Mouse (Mus musculus) lung, adult 2 months (tissue): ENCODE results near the gene Nxpe2. TPM values are rescaled to one million over a fixed set of nuclear protein-coding genes. Genes with fewer than 3 reads are reported as not detected.

ENCODE experiments used
- DNase-seq: peaks from one replicate; pipeline ENCODE4 v3.0.0; 2022
- H3K4me1 ChIP-seq: fragments of 200-500 bp; 2 replicates; pipeline ENCODE4 v1.6.1; 2011; ENCODE audit warnings: low read length; ENCODE audit not compliant: control insufficient read depth, insufficient read depth
- H3K4me3 ChIP-seq: fragments of 200-500 bp; replicated peaks from 2 replicates; pipeline ENCODE3; 2011; ENCODE audit warnings: low read depth, mild to moderate bottlenecking, control low read depth, low read length; ENCODE audit errors: extremely low read depth
- CTCF ChIP-seq: fragments of 200-500 bp; IDR thresholded peaks from 2 replicates; pipeline ENCODE4 v1.5.1; 2011; ENCODE audit warnings: mild to moderate bottlenecking, low read length, control low read depth; ENCODE audit not compliant: insufficient read depth
- POLR2A ChIP-seq: fragments of 200-500 bp; IDR thresholded peaks from 2 replicates; pipeline ENCODE4 v1.6.1; 2011; ENCODE audit warnings: low read depth, mild to moderate bottlenecking, control low read depth, low read length, borderline replicate concordance; ENCODE audit errors: extremely low read depth
- WGBS: fragments of 180-500 bp; shearing (Covaris S2); methylation state at CpG from one replicate; pipeline ENCODE4 v1.1.7; 2018; 5-methylcytosine and 5-hydroxymethylcytosine counted together
- polyA plus RNA-seq: library from polyadenylated mRNA; depleted of rRNA; stranded (reverse); fragments of >200 nt; gene quantifications from 2 replicates; pipeline ENCODE4 v1.2.3, GENCODE M21; 2012

Nxpe2 gene
- polyA plus RNA-seq, 1 experiment: 3.1 TPM

GRCm38 (mm10) chr9:48354793-48355192 is 1.5 kb upstream of the Nxpe2 start:
- DNase-seq: peak; percentile 68
- WGBS: 21% methylated on average over 3 of the region's 3 CpGs
- TF ChIP-seq CTCF (peak; percentile 98), POLR2A (no peak)
- Histone ChIP-seq H3K4me3 (no peak overlapping the region), H3K4me1 (peaks cover 9% of the 10 kb centered on the region)

DNA sequence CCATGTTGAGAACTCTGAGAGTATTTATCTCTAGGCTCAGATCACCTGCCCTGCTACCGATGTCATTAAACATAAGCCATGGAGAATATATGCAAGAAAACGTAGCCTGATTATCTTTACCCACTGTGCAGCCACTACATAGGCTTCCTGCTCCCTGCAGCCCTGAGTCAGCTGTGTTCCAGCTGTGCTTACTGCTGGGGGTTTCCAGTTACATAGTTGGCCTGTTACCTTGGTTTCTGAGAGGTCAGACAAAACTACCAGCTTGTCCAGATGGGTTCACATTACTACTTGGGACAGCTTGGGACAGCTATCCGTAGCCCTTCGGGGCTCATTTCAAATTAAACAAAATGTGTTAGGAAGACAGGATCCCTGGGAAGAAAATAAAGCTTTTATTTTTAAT is 868 bp upstream of the Nxpe2 start:
- Histone ChIP-seq H3K4me3 (no peak overlapping the region), H3K4me1 (peaks cover 9% of the 10 kb centered on the region)
- TF ChIP-seq CTCF: no peak
- TF ChIP-seq POLR2A: no peak
- no peak for DNase-seq
- 69% methylated on average over 4 of the region's 4 CpGs for WGBS

DNA sequence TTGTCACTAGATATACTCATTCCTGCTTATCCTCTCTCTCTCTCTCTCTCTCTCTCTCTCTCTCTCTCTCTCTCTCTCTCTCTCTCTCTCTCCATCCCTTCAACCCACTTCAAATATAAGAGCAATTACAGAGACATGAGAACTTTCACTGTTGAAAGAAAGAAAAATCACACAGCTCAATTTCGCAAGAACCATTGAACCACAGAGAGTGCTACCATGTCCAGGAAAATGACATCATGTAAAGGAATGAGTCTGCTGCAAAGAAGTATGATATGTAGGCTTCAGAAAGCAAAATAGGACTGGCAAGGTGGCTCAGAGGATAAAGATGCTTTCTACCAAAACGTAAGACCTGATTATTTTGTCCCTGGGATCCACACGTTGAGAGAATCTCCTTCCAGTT is 7.4 kb downstream of the Nxpe2 start:
- H3K4me3 ChIP-seq: no peak overlapping the region
- DNase-seq: no peak
- no peak for TF ChIP-seq POLR2A
- no peak for TF ChIP-seq CTCF
- WGBS: 78% methylated on average over 3 of the region's 3 CpGs
- H3K4me1 ChIP-seq: peaks cover 7% of the 10 kb centered on the region

- no peak for DNase-seq
- no peak overlapping the region for H3K4me3 ChIP-seq
- TF ChIP-seq POLR2A (no peak), CTCF (no peak)
- 63% methylated on average over 9 of the region's 9 CpGs for WGBS
- peaks cover 5% of the 10 kb centered on the region for H3K4me1 ChIP-seq
These were observed 7.8 kb downstream of the Nxpe2 start for GRCm38 (mm10) chr9:48345456-48345855.

GRCm38 (mm10) chr9:48340708-48341380 is 12.4 kb downstream of the Nxpe2 start:
- 51% methylated on average over 10 of the region's 10 CpGs for WGBS
- no peak for TF ChIP-seq POLR2A
- TF ChIP-seq CTCF: no peak
- no peak overlapping the region for H3K4me3 ChIP-seq
- DNase-seq: no peak
- peaks cover 5% of the 10 kb centered on the region for H3K4me1 ChIP-seq

GRCm38 (mm10) chr9:48339563-48339962 is 13.7 kb downstream of the Nxpe2 start:
- no peak for DNase-seq
- WGBS: 43% methylated on average over 5 of the region's 5 CpGs
- no peak for TF ChIP-seq CTCF
- no peak for TF ChIP-seq POLR2A
- Histone ChIP-seq H3K4me1 (peaks cover 5% of the 10 kb centered on the region), H3K4me3 (no peak overlapping the region)

- Histone ChIP-seq H3K4me1 (peaks cover 5% of the 10 kb centered on the region), H3K4me3 (no peak overlapping the region)
- no peak for TF ChIP-seq CTCF
- 38% methylated on average over 4 of the region's 4 CpGs for WGBS
- DNase-seq: no peak
These were observed 14.3 kb downstream of the Nxpe2 start for GRCm38 (mm10) chr9:48338783-48339455.

DNA sequence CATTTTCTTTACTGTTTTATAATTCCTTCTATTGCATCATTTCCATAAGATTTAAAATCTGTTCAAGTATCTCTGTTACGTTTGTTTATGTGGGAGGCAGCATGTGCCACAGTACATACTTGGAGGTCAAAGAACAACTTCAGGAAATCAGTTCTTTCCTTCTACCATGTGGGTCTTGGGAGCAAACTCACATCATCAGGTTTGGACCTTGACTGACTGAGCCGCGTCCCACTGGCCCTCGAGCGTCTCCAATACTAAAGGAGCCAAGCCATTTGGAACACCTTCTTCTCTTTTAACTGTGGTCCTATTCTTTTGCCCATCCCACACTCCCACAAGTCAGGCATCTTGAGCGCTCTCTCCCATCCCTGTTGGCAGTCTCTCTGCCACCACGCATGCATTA is 23.7 kb downstream of the Nxpe2 start:
- no peak for DNase-seq
- Histone ChIP-seq H3K4me1 (no peaks in the 10 kb centered on the region; the same call in 1 of the 2 replicates), H3K4me3 (no peak overlapping the region)
- TF ChIP-seq CTCF (no peak), POLR2A (no peak)
- 61% methylated on average over 7 of the region's 7 CpGs for WGBS

- no peak for TF ChIP-seq CTCF
- 62% methylated on average over 9 of the region's 9 CpGs for WGBS
- no peak for DNase-seq
- Histone ChIP-seq H3K4me3 (peak overlapping the region; percentile 21), H3K4me1 (peaks cover 3% of the 10 kb centered on the region; the same call in 1 of the 2 replicates)
These were observed 26.9 kb downstream of the Nxpe2 start for GRCm38 (mm10) chr9:48326338-48326737.

DNA sequence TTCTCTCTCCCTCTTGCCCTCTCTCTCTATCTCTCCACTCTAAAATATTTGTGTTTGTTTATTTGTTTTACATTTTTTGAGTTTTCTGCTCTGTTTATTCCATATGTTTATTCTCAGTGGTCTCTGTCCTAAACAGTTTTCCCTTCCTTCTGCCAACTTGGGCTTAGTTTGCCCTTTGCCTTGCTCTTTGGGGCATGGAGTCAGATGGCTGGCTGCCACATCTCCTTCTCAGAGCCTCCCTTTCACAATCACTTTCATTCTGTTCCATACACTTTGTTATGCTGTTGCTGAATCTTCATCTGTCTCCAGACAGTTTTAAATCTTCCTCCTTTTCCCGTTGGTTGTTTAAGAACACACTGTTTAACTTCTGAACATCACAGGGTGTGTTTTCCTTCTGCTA is 37.4 kb downstream of the Nxpe2 start:
- H3K4me3 ChIP-seq: no peak overlapping the region
- no peak for TF ChIP-seq CTCF
- no peak for TF ChIP-seq POLR2A
- no peak for DNase-seq
- WGBS: 46% methylated on average over 1 of the region's 1 CpGs
- H3K4me1 ChIP-seq: peaks cover 4% of the 10 kb centered on the region
